Mouse (Mus musculus): ENCODE measurements at regions not wholly inside any gene's neighbourhood (a gene's known extent, or its start where the extent isn't known, plus 50 kb on each side); places are given as distances from the start of the nearest gene placed in this dataset.

- Histone ChIP-seq H3K27ac (ENCODE audit: low read depth, low read length) (no peak overlapping the region), H3K9ac (ENCODE audit: low read depth, low read length) (no peak overlapping the region), H3K4me2 (replicated peaks; ENCODE audit: low read depth, low read length) (no peak overlapping the region), H3K4me3 (ENCODE audit: low read length) (no peak overlapping the region), H3K36me3 (ENCODE audit: control insufficient read depth, insufficient read depth, low read length) (no peaks in the 10 kb centered on the region), H3K27me3 (ENCODE audit: control insufficient read depth, insufficient read depth, low read length) (no peaks in the 10 kb centered on the region), H3K9me3 (ENCODE audit: control insufficient read depth, low read length) (no peaks in the 10 kb centered on the region), H3K4me1 (ENCODE audit: control insufficient read depth, insufficient read depth, low read length) (no peaks in the 10 kb centered on the region)
- 87% methylated on average over 7 of the region's 7 CpGs for WGBS
- no peak for ATAC-seq (ENCODE audit: low FRiP score, low TSS enrichment)
Observed at GRCm38 (mm10) chr1:30362072-30362769, 511.5 kb downstream of the Phf3 start.

GRCm38 (mm10) chr1:30320657-30321262, 553.0 kb downstream of the Phf3 start:
- no peak for ATAC-seq (ENCODE audit: low FRiP score, low TSS enrichment)
- H3K9ac ChIP-seq (ENCODE audit: low read depth, low read length) = no peak overlapping the region
- no peak overlapping the region for H3K4me2 ChIP-seq (replicated peaks; ENCODE audit: low read depth, low read length)
- H3K36me3 ChIP-seq (ENCODE audit: control insufficient read depth, insufficient read depth, low read length) = no peaks in the 10 kb centered on the region
- no peak overlapping the region for H3K27ac ChIP-seq (ENCODE audit: low read depth, low read length)
- H3K4me3 ChIP-seq (ENCODE audit: low read length) = no peak overlapping the region
- H3K27me3 ChIP-seq (ENCODE audit: control insufficient read depth, insufficient read depth, low read length) = no peaks in the 10 kb centered on the region
- no peaks in the 10 kb centered on the region for H3K9me3 ChIP-seq (ENCODE audit: control insufficient read depth, low read length)
- H3K4me1 ChIP-seq (ENCODE audit: control insufficient read depth, insufficient read depth, low read length) = no peaks in the 10 kb centered on the region
- WGBS = 82% methylated on average over 6 of the region's 6 CpGs

- Histone ChIP-seq H3K4me3 (ENCODE audit: low read length) (no peak overlapping the region), H3K4me2 (replicated peaks; ENCODE audit: low read depth, low read length) (no peak overlapping the region), H3K9ac (ENCODE audit: low read depth, low read length) (no peak overlapping the region), H3K36me3 (ENCODE audit: control insufficient read depth, insufficient read depth, low read length) (no peaks in the 10 kb centered on the region), H3K27ac (ENCODE audit: low read depth, low read length) (no peak overlapping the region), H3K27me3 (ENCODE audit: control insufficient read depth, insufficient read depth, low read length) (no peaks in the 10 kb centered on the region), H3K9me3 (ENCODE audit: control insufficient read depth, low read length) (no peaks in the 10 kb centered on the region), H3K4me1 (ENCODE audit: control insufficient read depth, insufficient read depth, low read length) (no peaks in the 10 kb centered on the region)
- WGBS = 88% methylated on average over 8 of the region's 8 CpGs
- no peak for ATAC-seq (ENCODE audit: low FRiP score, low TSS enrichment)
Observed at GRCm38 (mm10) chr1:30318195-30318594, 555.5 kb downstream of the Phf3 start.

GRCm38 (mm10) chr1:30289073-30289472, 584.6 kb downstream of the Phf3 start:
- 79% methylated on average over 2 of the region's 2 CpGs for WGBS
- H3K27ac ChIP-seq (ENCODE audit: low read depth, low read length) = no peak overlapping the region
- no peak overlapping the region for H3K4me3 ChIP-seq (ENCODE audit: low read length)
- no peaks in the 10 kb centered on the region for H3K36me3 ChIP-seq (ENCODE audit: control insufficient read depth, insufficient read depth, low read length)
- no peak overlapping the region for H3K4me2 ChIP-seq (replicated peaks; ENCODE audit: low read depth, low read length)
- no peaks in the 10 kb centered on the region for H3K27me3 ChIP-seq (ENCODE audit: control insufficient read depth, insufficient read depth, low read length)
- H3K9ac ChIP-seq (ENCODE audit: low read depth, low read length) = no peak overlapping the region
- no peaks in the 10 kb centered on the region for H3K9me3 ChIP-seq (ENCODE audit: control insufficient read depth, low read length)
- H3K4me1 ChIP-seq (ENCODE audit: control insufficient read depth, insufficient read depth, low read length) = no peaks in the 10 kb centered on the region
- ATAC-seq (ENCODE audit: low FRiP score, low TSS enrichment) = no peak

- Histone ChIP-seq H3K27ac (ENCODE audit: low read depth, low read length) (no peak overlapping the region), H3K27me3 (ENCODE audit: control insufficient read depth, insufficient read depth, low read length) (no peaks in the 10 kb centered on the region), H3K9me3 (ENCODE audit: control insufficient read depth, low read length) (no peaks in the 10 kb centered on the region), H3K4me1 (ENCODE audit: control insufficient read depth, insufficient read depth, low read length) (no peaks in the 10 kb centered on the region), H3K4me3 (ENCODE audit: low read length) (no peak overlapping the region), H3K36me3 (ENCODE audit: control insufficient read depth, insufficient read depth, low read length) (no peaks in the 10 kb centered on the region), H3K4me2 (replicated peaks; ENCODE audit: low read depth, low read length) (no peak overlapping the region), H3K9ac (ENCODE audit: low read depth, low read length) (no peak overlapping the region)
- 44% methylated on average over 2 of the region's 2 CpGs for WGBS
- ATAC-seq (ENCODE audit: low FRiP score, low TSS enrichment) = no peak
Observed at GRCm38 (mm10) chr1:30262418-30262817, 611.3 kb downstream of the Phf3 start.

GRCm38 (mm10) chr1:30259547-30259946, 614.2 kb downstream of the Phf3 start:
- no peaks in the 10 kb centered on the region for H3K27me3 ChIP-seq (ENCODE audit: control insufficient read depth, insufficient read depth, low read length)
- H3K9ac ChIP-seq (ENCODE audit: low read depth, low read length) = no peak overlapping the region
- ATAC-seq (ENCODE audit: low FRiP score, low TSS enrichment) = no peak
- H3K4me1 ChIP-seq (ENCODE audit: control insufficient read depth, insufficient read depth, low read length) = no peaks in the 10 kb centered on the region
- H3K36me3 ChIP-seq (ENCODE audit: control insufficient read depth, insufficient read depth, low read length) = no peaks in the 10 kb centered on the region
- no peak overlapping the region for H3K27ac ChIP-seq (ENCODE audit: low read depth, low read length)
- H3K4me2 ChIP-seq (replicated peaks; ENCODE audit: low read depth, low read length) = no peak overlapping the region
- no peak overlapping the region for H3K4me3 ChIP-seq (ENCODE audit: low read length)
- H3K9me3 ChIP-seq (ENCODE audit: control insufficient read depth, low read length) = no peaks in the 10 kb centered on the region
- 78% methylated on average over 3 of the region's 3 CpGs for WGBS

GRCm38 (mm10) chr1:30216764-30217348, 656.9 kb downstream of the Phf3 start:
- ATAC-seq (ENCODE audit: low FRiP score, low TSS enrichment) = peak; percentile 88
- Histone ChIP-seq H3K36me3 (ENCODE audit: control insufficient read depth, insufficient read depth, low read length) (no peaks in the 10 kb centered on the region), H3K27ac (ENCODE audit: low read depth, low read length) (no peak overlapping the region), H3K9me3 (ENCODE audit: control insufficient read depth, low read length) (no peaks in the 10 kb centered on the region), H3K27me3 (ENCODE audit: control insufficient read depth, insufficient read depth, low read length) (no peaks in the 10 kb centered on the region), H3K4me3 (ENCODE audit: low read length) (no peak overlapping the region), H3K4me1 (ENCODE audit: control insufficient read depth, insufficient read depth, low read length) (no peaks in the 10 kb centered on the region), H3K9ac (ENCODE audit: low read depth, low read length) (no peak overlapping the region), H3K4me2 (replicated peaks; ENCODE audit: low read depth, low read length) (no peak overlapping the region)
- WGBS = 31% methylated on average over 4 of the region's 4 CpGs

- 71% methylated on average over 2 of the region's 2 CpGs for WGBS
- Histone ChIP-seq H3K4me1 (ENCODE audit: control insufficient read depth, insufficient read depth, low read length) (no peaks in the 10 kb centered on the region), H3K4me3 (ENCODE audit: low read length) (no peak overlapping the region), H3K4me2 (replicated peaks; ENCODE audit: low read depth, low read length) (no peak overlapping the region), H3K9ac (ENCODE audit: low read depth, low read length) (no peak overlapping the region), H3K27ac (ENCODE audit: low read depth, low read length) (no peak overlapping the region), H3K9me3 (ENCODE audit: control insufficient read depth, low read length) (no peaks in the 10 kb centered on the region), H3K36me3 (ENCODE audit: control insufficient read depth, insufficient read depth, low read length) (no peaks in the 10 kb centered on the region), H3K27me3 (ENCODE audit: control insufficient read depth, insufficient read depth, low read length) (no peaks in the 10 kb centered on the region)
- 0 out of 2 replicates have a peak, but pooled peaks have one; percentile 64 for ATAC-seq (ENCODE audit: low FRiP score, low TSS enrichment)
Observed at GRCm38 (mm10) chr1:30204608-30205262, 669.0 kb downstream of the Phf3 start.

- Histone ChIP-seq H3K36me3 (ENCODE audit: control insufficient read depth, insufficient read depth, low read length) (no peaks in the 10 kb centered on the region), H3K9me3 (ENCODE audit: control insufficient read depth, low read length) (no peaks in the 10 kb centered on the region), H3K4me3 (ENCODE audit: low read length) (no peak overlapping the region), H3K27ac (ENCODE audit: low read depth, low read length) (no peak overlapping the region), H3K27me3 (ENCODE audit: control insufficient read depth, insufficient read depth, low read length) (no peaks in the 10 kb centered on the region), H3K4me2 (replicated peaks; ENCODE audit: low read depth, low read length) (no peak overlapping the region), H3K4me1 (ENCODE audit: control insufficient read depth, insufficient read depth, low read length) (no peaks in the 10 kb centered on the region), H3K9ac (ENCODE audit: low read depth, low read length) (no peak overlapping the region)
- ATAC-seq (ENCODE audit: low FRiP score, low TSS enrichment) = no peak
- 93% methylated on average over 2 of the region's 2 CpGs for WGBS
Observed at GRCm38 (mm10) chr1:30176225-30176624, 697.5 kb downstream of the Phf3 start.

Measured in kidney, embryonic 14.5 days (tissue).